Mouse (Mus musculus) liver, postnatal 0 days (tissue): ENCODE results near the gene Slc16a4.

ENCODE experiments used
- CTCF ChIP-seq: sonication (generic); IDR thresholded peaks from 2 replicates; pipeline ENCODE4 v1.5.1; 2016; ENCODE audit warnings: antibody characterized with exemption, low read depth
- EP300 ChIP-seq: IDR thresholded peaks from 2 replicates; pipeline ENCODE4 v1.6.1; 2016; ENCODE audit warnings: antibody characterized with exemption, low read depth, mild to moderate bottlenecking

GRCm38 (mm10) chr3:107326442-107326841 is 35.4 kb downstream of the Slc16a4 start:
- TF ChIP-seq CTCF = no peak
- no peak for TF ChIP-seq EP300
